Mouse (Mus musculus): ENCODE measurements around the gene Cacna1a. TPM values are rescaled to one million over a fixed set of nuclear protein-coding genes. Genes with fewer than 3 reads are reported as not detected.

Gene Cacna1a
- polyA plus RNA-seq, 1 experiment from 2014 or later: 20.0 TPM

DNA sequence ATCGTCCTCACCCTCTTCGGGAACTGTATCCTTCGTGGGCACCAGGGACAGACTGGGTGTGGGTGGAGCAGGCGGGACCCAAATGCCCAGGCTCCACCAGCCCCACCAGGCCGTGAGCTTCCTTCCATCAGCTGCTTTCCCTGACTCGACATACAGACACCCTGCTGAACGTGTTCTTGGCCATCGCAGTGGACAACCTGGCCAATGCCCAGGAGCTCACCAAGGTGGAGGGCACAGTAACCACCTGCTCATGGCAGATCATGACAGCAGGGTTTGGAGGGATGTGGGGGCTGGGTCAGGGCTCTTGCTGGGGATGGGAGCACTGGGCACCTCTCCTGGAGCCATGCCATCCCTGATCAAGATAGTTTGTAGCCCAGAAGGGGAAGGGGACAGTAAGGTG, 164.9 kb downstream of the Cacna1a start:
- H3K9ac ChIP-seq (ENCODE audit: low read depth, low read length): no peak overlapping the region

GRCm38 (mm10) chr8:84553617-84554016, 165.4 kb downstream of the Cacna1a start:
- 86% methylated on average over 4 of the region's 4 CpGs for WGBS
- no peak overlapping the region for H3K4me2 ChIP-seq (ENCODE audit: low read length)
- H3K4me1 ChIP-seq (ENCODE audit: control insufficient read depth, insufficient read depth, low read length): peaks cover 2% of the 10 kb centered on the region; the same call in 1 of the 2 replicates
- no peak overlapping the region for H3K4me3 ChIP-seq (ENCODE audit: low read depth, low read length)
- H3K27ac ChIP-seq (ENCODE audit: low read length): no peak overlapping the region
- H3K27me3 ChIP-seq (ENCODE audit: control insufficient read depth, insufficient read depth, low read depth, low read length): peaks cover 22% of the 10 kb centered on the region
- no peak for ATAC-seq
- no peaks in the 10 kb centered on the region for H3K9me3 ChIP-seq (replicated peaks; ENCODE audit: control insufficient read depth, low read length, poor library complexity, severe bottlenecking)
- no peak overlapping the region for H3K9ac ChIP-seq (ENCODE audit: low read depth, low read length)
- H3K36me3 ChIP-seq (ENCODE audit: control insufficient read depth, insufficient read depth, low read length): peaks cover 8% of the 10 kb centered on the region

More for the DNA sequence above, 164.9 kb downstream of the Cacna1a start:
- Histone ChIP-seq H3K4me2 (ENCODE audit: low read length) (no peak overlapping the region), H3K4me1 (ENCODE audit: control insufficient read depth, insufficient read depth, low read length) (peaks cover 2% of the 10 kb centered on the region; the same call in 1 of the 2 replicates), H3K27ac (ENCODE audit: low read length) (no peak overlapping the region), H3K27me3 (ENCODE audit: control insufficient read depth, insufficient read depth, low read depth, low read length) (peaks cover 17% of the 10 kb centered on the region), H3K9me3 (replicated peaks; ENCODE audit: control insufficient read depth, low read length, poor library complexity, severe bottlenecking) (no peaks in the 10 kb centered on the region), H3K36me3 (ENCODE audit: control insufficient read depth, insufficient read depth, low read length) (peaks cover 8% of the 10 kb centered on the region), H3K4me3 (ENCODE audit: low read depth, low read length) (no peak overlapping the region)
- ATAC-seq: no peak
- WGBS: 93% methylated on average over 8 of the region's 8 CpGs

- 42% methylated on average over 14 of the region's 14 CpGs for WGBS
Measured at GRCm38 (mm10) chr8:84554301-84555027, 166.2 kb downstream of the Cacna1a start.

DNA sequence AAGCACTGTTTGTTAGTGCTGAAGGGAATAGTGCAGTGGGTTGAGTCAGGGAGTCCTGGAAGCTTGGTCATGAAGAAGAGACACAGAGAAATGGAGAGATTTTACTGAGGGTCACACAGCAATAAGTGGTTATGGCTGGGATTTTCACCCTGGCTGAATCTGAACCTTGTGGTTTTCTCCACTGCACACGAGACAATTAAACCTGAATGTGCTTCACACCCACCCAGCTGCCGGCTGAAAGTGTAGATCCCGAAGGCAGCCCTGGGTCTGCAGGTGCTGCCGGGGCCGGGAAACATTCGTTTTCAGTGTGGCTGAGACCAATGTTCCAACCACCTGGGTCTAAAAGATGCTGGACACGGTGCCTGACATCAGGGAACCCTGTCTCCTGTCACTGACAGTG, 167.0 kb downstream of the Cacna1a start:
- ATAC-seq: no peak
- peaks cover 8% of the 10 kb centered on the region for H3K36me3 ChIP-seq (ENCODE audit: control insufficient read depth, insufficient read depth, low read length)
- H3K4me3 ChIP-seq (ENCODE audit: low read depth, low read length): no peak overlapping the region
- peak overlapping the region; percentile 48 for H3K27ac ChIP-seq (ENCODE audit: low read length)
- H3K9ac ChIP-seq (ENCODE audit: low read depth, low read length): no peak overlapping the region
- H3K9me3 ChIP-seq (replicated peaks; ENCODE audit: control insufficient read depth, low read length, poor library complexity, severe bottlenecking): no peaks in the 10 kb centered on the region
- peaks cover 4% of the 10 kb centered on the region; the same call in 1 of the 2 replicates for H3K4me1 ChIP-seq (ENCODE audit: control insufficient read depth, insufficient read depth, low read length)
- 81% methylated on average over 7 of the region's 7 CpGs for WGBS
- no peak overlapping the region for H3K4me2 ChIP-seq (ENCODE audit: low read length)
- peaks cover 37% of the 10 kb centered on the region for H3K27me3 ChIP-seq (ENCODE audit: control insufficient read depth, insufficient read depth, low read depth, low read length)

More at GRCm38 (mm10) chr8:84554301-84555027, 166.2 kb downstream of the Cacna1a start:
- Histone ChIP-seq H3K4me1 (ENCODE audit: control insufficient read depth, insufficient read depth, low read length) (peaks cover 4% of the 10 kb centered on the region; the same call in 1 of the 2 replicates), H3K4me2 (ENCODE audit: low read length) (0 out of 2 replicates have a peak overlapping the region, but pooled peaks have one; percentile 8), H3K4me3 (ENCODE audit: low read depth, low read length) (no peak overlapping the region), H3K27ac (ENCODE audit: low read length) (peak overlapping the region; percentile 48), H3K9me3 (replicated peaks; ENCODE audit: control insufficient read depth, low read length, poor library complexity, severe bottlenecking) (no peaks in the 10 kb centered on the region), H3K27me3 (ENCODE audit: control insufficient read depth, insufficient read depth, low read depth, low read length) (peaks cover 30% of the 10 kb centered on the region), H3K9ac (ENCODE audit: low read depth, low read length) (no peak overlapping the region), H3K36me3 (ENCODE audit: control insufficient read depth, insufficient read depth, low read length) (peaks cover 8% of the 10 kb centered on the region)
- ATAC-seq: peak; percentile 76

- H3K4me2 ChIP-seq (ENCODE audit: low read length): no peak overlapping the region
- H3K27ac ChIP-seq (ENCODE audit: low read length): no peak overlapping the region
- ATAC-seq: no peak
- peaks cover 4% of the 10 kb centered on the region; the same call in 1 of the 2 replicates for H3K4me1 ChIP-seq (ENCODE audit: control insufficient read depth, insufficient read depth, low read length)
- H3K9ac ChIP-seq (ENCODE audit: low read depth, low read length): no peak overlapping the region
- 77% methylated on average over 4 of the region's 4 CpGs for WGBS
- no peak overlapping the region for H3K4me3 ChIP-seq (ENCODE audit: low read depth, low read length)
- peaks cover 37% of the 10 kb centered on the region for H3K27me3 ChIP-seq (ENCODE audit: control insufficient read depth, insufficient read depth, low read depth, low read length)
- H3K9me3 ChIP-seq (replicated peaks; ENCODE audit: control insufficient read depth, low read length, poor library complexity, severe bottlenecking): no peaks in the 10 kb centered on the region
- H3K36me3 ChIP-seq (ENCODE audit: control insufficient read depth, insufficient read depth, low read length): no peaks in the 10 kb centered on the region
Measured at GRCm38 (mm10) chr8:84557936-84558335, 169.7 kb downstream of the Cacna1a start.

- H3K4me3 ChIP-seq (ENCODE audit: low read depth, low read length): peak overlapping the region; percentile 37
- peak overlapping the region; percentile 52 for H3K4me2 ChIP-seq (ENCODE audit: low read length)
- ATAC-seq: 0 out of 2 replicates have a peak, but pooled peaks have one; percentile 10
- WGBS: 1% methylated on average over 73 of the region's 84 CpGs
- H3K4me1 ChIP-seq (ENCODE audit: control insufficient read depth, insufficient read depth, low read length): peaks cover 6% of the 10 kb centered on the region
- no peaks in the 10 kb centered on the region for H3K36me3 ChIP-seq (ENCODE audit: control insufficient read depth, insufficient read depth, low read length)
- H3K27me3 ChIP-seq (ENCODE audit: control insufficient read depth, insufficient read depth, low read depth, low read length): peaks cover 37% of the 10 kb centered on the region
- no peak overlapping the region; the same call in 1 of the 2 replicates for H3K9ac ChIP-seq (ENCODE audit: low read depth, low read length)
- no peaks in the 10 kb centered on the region for H3K9me3 ChIP-seq (replicated peaks; ENCODE audit: control insufficient read depth, low read length, poor library complexity, severe bottlenecking)
- H3K27ac ChIP-seq (ENCODE audit: low read length): no peak overlapping the region
Measured at GRCm38 (mm10) chr8:84559121-84559604, 170.9 kb downstream of the Cacna1a start.

- ATAC-seq: no peak
- WGBS: 87% methylated on average over 4 of the region's 4 CpGs
- Histone ChIP-seq H3K27ac (ENCODE audit: low read length) (no peak overlapping the region), H3K9me3 (replicated peaks; ENCODE audit: control insufficient read depth, low read length, poor library complexity, severe bottlenecking) (no peaks in the 10 kb centered on the region), H3K9ac (ENCODE audit: low read depth, low read length) (no peak overlapping the region), H3K4me3 (ENCODE audit: low read depth, low read length) (no peak overlapping the region), H3K36me3 (ENCODE audit: control insufficient read depth, insufficient read depth, low read length) (peaks cover 4% of the 10 kb centered on the region; the same call in 1 of the 2 replicates), H3K4me2 (ENCODE audit: low read length) (no peak overlapping the region), H3K4me1 (ENCODE audit: control insufficient read depth, insufficient read depth, low read length) (peaks cover 10% of the 10 kb centered on the region), H3K27me3 (ENCODE audit: control insufficient read depth, insufficient read depth, low read depth, low read length) (peaks cover 34% of the 10 kb centered on the region)
Measured at GRCm38 (mm10) chr8:84561698-84562097, 173.5 kb downstream of the Cacna1a start.

GRCm38 (mm10) chr8:84564042-84564441, 175.8 kb downstream of the Cacna1a start:
- H3K9ac ChIP-seq (ENCODE audit: low read depth, low read length): no peak overlapping the region
- 60% methylated on average over 1 of the region's 1 CpGs for WGBS
- H3K36me3 ChIP-seq (ENCODE audit: control insufficient read depth, insufficient read depth, low read length): peaks cover 11% of the 10 kb centered on the region; the same call in 1 of the 2 replicates
- ATAC-seq: peak; percentile 73
- no peaks in the 10 kb centered on the region for H3K9me3 ChIP-seq (replicated peaks; ENCODE audit: control insufficient read depth, low read length, poor library complexity, severe bottlenecking)
- no peak overlapping the region for H3K4me2 ChIP-seq (ENCODE audit: low read length)
- H3K27me3 ChIP-seq (ENCODE audit: control insufficient read depth, insufficient read depth, low read depth, low read length): peaks cover 11% of the 10 kb centered on the region
- peaks cover 10% of the 10 kb centered on the region for H3K4me1 ChIP-seq (ENCODE audit: control insufficient read depth, insufficient read depth, low read length)
- no peak overlapping the region for H3K27ac ChIP-seq (ENCODE audit: low read length)
- no peak overlapping the region for H3K4me3 ChIP-seq (ENCODE audit: low read depth, low read length)
